Mouse (Mus musculus) liver, embryonic 16.5 days (tissue): Measurements from ENCODE around the gene Speer4c. TPM values are rescaled to one million over a fixed set of nuclear protein-coding genes. Genes with fewer than 3 reads are reported as not detected.
"Not testable (repeated sequence)": the region's sequence is repeated elsewhere in the genome, so short reads cannot be mapped to it uniquely, and the experiment has no call there.

Experiments used
- ATAC-seq: fragments of 200-750 bp; cut with Nextera tagmentation; 2 replicates; pipeline ENCODE4 v1.8.0; 2017; ENCODE audit warnings: low read depth, mild to moderate bottlenecking, moderate number of reproducible peaks, moderate library complexity
- H3K27ac ChIP-seq: fragments of 300-500 bp; sonication (generic); 2 replicates; pipeline ENCODE4 v1.5.1; 2014; ENCODE audit warnings: mild to moderate bottlenecking, low read length
- H3K27me3 ChIP-seq: fragments of 300-500 bp; sonication (generic); 2 replicates; pipeline ENCODE4 v1.6.1; 2014; ENCODE audit warnings: low read depth, low read length, mixed read lengths; ENCODE audit not compliant: control insufficient read depth, insufficient read depth
- H3K36me3 ChIP-seq: fragments of 300-500 bp; sonication (generic); 2 replicates; pipeline ENCODE4 v1.6.1; 2014; ENCODE audit warnings: mild to moderate bottlenecking; ENCODE audit not compliant: control insufficient read depth, insufficient read depth
- H3K4me1 ChIP-seq: fragments of 300-500 bp; sonication (generic); 2 replicates; pipeline ENCODE4 v1.6.1; 2014; ENCODE audit warnings: low read depth, low read length, mixed read lengths; ENCODE audit not compliant: control insufficient read depth
- H3K4me2 ChIP-seq: fragments of 300-500 bp; sonication (generic); 2 replicates; pipeline ENCODE4 v1.6.1; 2014; ENCODE audit warnings: low read depth, low read length, mixed read lengths
- H3K4me3 ChIP-seq: fragments of 300-500 bp; sonication (generic); 2 replicates; pipeline ENCODE4 v1.5.1; 2014; ENCODE audit warnings: low read depth, mild to moderate bottlenecking, low read length
- H3K9ac ChIP-seq: fragments of 300-500 bp; sonication (generic); 2 replicates; pipeline ENCODE4 v1.6.1; 2014; ENCODE audit warnings: low read depth, low read length
- H3K9me3 ChIP-seq: fragments of 300-500 bp; sonication (generic); replicated peaks from 2 replicates; pipeline ENCODE4 v1.6.1; 2016; ENCODE audit warnings: low read length; ENCODE audit not compliant: control insufficient read depth
- WGBS: fragments of 180-500 bp; shearing (Covaris S2); extraction: QIAGEN DNeasy Blood & Tissue Kit; methylation state at CpG from one replicate; pipeline ENCODE4 v1.1.7; 2014; ENCODE audit not compliant: insufficient replicate concordance; 5-methylcytosine and 5-hydroxymethylcytosine counted together
- polyA plus RNA-seq: library from polyadenylated mRNA; unstranded; fragments of >200 nt; fragmentation: Nextera tagmentation; extraction: Ambion mirVana; gene quantifications from 2 replicates; pipeline ENCODE4 v1.2.1, GENCODE M21; 2015

The Speer4c gene
- polyA plus RNA-seq, 1 experiment from 2014 or later = not detected

- H3K4me1 ChIP-seq, H3K9me3 ChIP-seq, H3K36me3 ChIP-seq, H3K4me2 ChIP-seq, H3K27ac ChIP-seq, H3K4me3 ChIP-seq, H3K27me3 ChIP-seq, ATAC-seq, H3K9ac ChIP-seq: not testable (repeated sequence)
- WGBS = 57% methylated on average over 7 of the region's 7 CpGs
These were observed 50.2 kb downstream of the Speer4c start for GRCm38 (mm10) chr5:15663847-15664246.

Other genes starting within 250 kb of the Speer4c start
- gene Gm21149, start 237.7 kb downstream of the Speer4c start, polyA plus RNA-seq = not detected in 2 replicates
- not detected in 2 replicates for gene Gm21190, start 185.0 kb downstream of the Speer4c start, polyA plus RNA-seq
- gene Gm21083, start 136.9 kb downstream of the Speer4c start, polyA plus RNA-seq = not detected in 2 replicates
- gene Speer4d, start 95.2 kb downstream of the Speer4c start, polyA plus RNA-seq = not detected in 2 replicates
- gene 4930572O03Rik, start 57.2 kb downstream of the Speer4c start, polyA plus RNA-seq = not detected in 2 replicates
- gene Cacna2d1, start 220.4 kb upstream of the Speer4c start, polyA plus RNA-seq = 0.28 and 0.53 TPM in 2 replicates